Mouse (Mus musculus) heart, postnatal 0 days (tissue): ENCODE measurements around the gene Mrpl24.
"Not testable (repeated sequence)": the region's sequence is repeated elsewhere in the genome, so short reads cannot be mapped to it uniquely, and the experiment has no call there.

Experiments used
- CTCF ChIP-seq: IDR thresholded peaks from 2 replicates; pipeline ENCODE4 v1.5.1; 2016; ENCODE audit warnings: antibody characterized with exemption, control low read depth, low read depth
- EP300 ChIP-seq: IDR thresholded peaks from 2 replicates; pipeline ENCODE4 v1.6.1; 2016; ENCODE audit warnings: antibody characterized with exemption, low read depth

GRCm38 (mm10) chr3:87901959-87902358 is 17.3 kb upstream of the Mrpl24 start:
- not testable (repeated sequence) for TF ChIP-seq CTCF, EP300
